Mouse (Mus musculus): ENCODE measurements around the gene Phox2b. TPM values are rescaled to one million over a fixed set of nuclear protein-coding genes. Genes with fewer than 3 reads are reported as not detected.

Phox2b gene
- polyA plus RNA-seq, 1 experiment from 2014 or later, result 0.05 TPM

- Histone ChIP-seq H3K9me3 (no peaks in the 10 kb centered on the region), H3K27ac (no peak overlapping the region), H3K4me2 (no peak overlapping the region), H3K9ac (no peak overlapping the region), H3K4me3 (no peak overlapping the region), H3K4me1 (no peaks in the 10 kb centered on the region), H3K36me3 (peaks cover 1% of the 10 kb centered on the region; the same call in 1 of the 2 replicates), H3K27me3 (no peaks in the 10 kb centered on the region)
- 42% methylated on average over 3 of the region's 4 CpGs for WGBS
- no peak for ATAC-seq (ENCODE audit: insufficient number of reproducible peaks, low FRiP score, low TSS enrichment, low read depth)
Measured at GRCm38 (mm10) chr5:67060519-67060918, 38.6 kb downstream of the Phox2b start.

GRCm38 (mm10) chr5:67057803-67058202, 41.3 kb downstream of the Phox2b start:
- H3K36me3 ChIP-seq, result peaks cover 17% of the 10 kb centered on the region; the same call in 1 of the 2 replicates
- H3K27ac ChIP-seq, result no peak overlapping the region
- H3K9me3 ChIP-seq, result no peaks in the 10 kb centered on the region
- H3K4me1 ChIP-seq, result no peaks in the 10 kb centered on the region
- H3K27me3 ChIP-seq, result no peaks in the 10 kb centered on the region
- WGBS, result 84% methylated on average over 6 of the region's 6 CpGs
- H3K9ac ChIP-seq, result no peak overlapping the region
- H3K4me3 ChIP-seq, result no peak overlapping the region
- H3K4me2 ChIP-seq, result no peak overlapping the region
- no peak for ATAC-seq (ENCODE audit: insufficient number of reproducible peaks, low FRiP score, low TSS enrichment, low read depth)

GRCm38 (mm10) chr5:67048003-67048402, 51.1 kb downstream of the Phox2b start:
- no peak overlapping the region for H3K9ac ChIP-seq
- peaks cover 44% of the 10 kb centered on the region for H3K36me3 ChIP-seq
- no peak for ATAC-seq (ENCODE audit: insufficient number of reproducible peaks, low FRiP score, low TSS enrichment, low read depth)
- no peaks in the 10 kb centered on the region for H3K27me3 ChIP-seq
- H3K27ac ChIP-seq, result no peak overlapping the region
- no peak overlapping the region for H3K4me2 ChIP-seq
- H3K9me3 ChIP-seq, result no peaks in the 10 kb centered on the region
- WGBS, result 18% methylated on average over 4 of the region's 4 CpGs
- no peak overlapping the region for H3K4me3 ChIP-seq
- no peaks in the 10 kb centered on the region for H3K4me1 ChIP-seq

Small RNA genes lying within 50 kb of the gene (microRNA-seq; reads per million reads assigned to microRNA genes)
- gene Gm23841, result not detected

Other genes with a start within 250 kb of the Phox2b start
- gene Tmem33, start 161.3 kb upstream of the Phox2b start, polyA plus RNA-seq (2015; fragmentation: Nextera tagmentation; extraction: Ambion mirVana), result 85.3 and 88.1 TPM in 2 replicates
- gene Slc30a9, start 207.7 kb upstream of the Phox2b start, polyA plus RNA-seq (2015; fragmentation: Nextera tagmentation; extraction: Ambion mirVana), result 91.4 and 93.2 TPM in 2 replicates

Data from limb, embryonic 15.5 days (tissue).